Mouse (Mus musculus) layer of hippocampus, adult 18-20 months (tissue): ENCODE results near the gene Frrs1l. TPM values are rescaled to one million over a fixed set of nuclear protein-coding genes. Genes with fewer than 3 reads are reported as not detected.
A peak's percentile ranks its signal among the peaks of the same experiment; 100 is the strongest.

Source experiments
- DNase-seq, 2 experiments: peaks; one replicate each; pipeline ENCODE4 v3.0.0; 2022; ENCODE audit warnings: low spot score in 2 of 2
- total RNA-seq, 2 experiments: library from RNA; stranded (reverse); gene quantifications; 2 replicates each; pipeline ENCODE4 v1.2.3; 2021

The Frrs1l gene
- total RNA-seq, 2 experiments from 2014 or later = 216 to 233 TPM

GRCm38 (mm10) chr4:56989431-56990214, 568 bp downstream of the Frrs1l start:
- peak; percentile 54 to 69 for DNase-seq

GRCm38 (mm10) chr4:56965586-56966179, 24.5 kb downstream of the Frrs1l start:
- peak; percentile 22 to 41 for DNase-seq

GRCm38 (mm10) chr4:56963687-56964086, 26.5 kb downstream of the Frrs1l start:
- no peak for DNase-seq

DNA sequence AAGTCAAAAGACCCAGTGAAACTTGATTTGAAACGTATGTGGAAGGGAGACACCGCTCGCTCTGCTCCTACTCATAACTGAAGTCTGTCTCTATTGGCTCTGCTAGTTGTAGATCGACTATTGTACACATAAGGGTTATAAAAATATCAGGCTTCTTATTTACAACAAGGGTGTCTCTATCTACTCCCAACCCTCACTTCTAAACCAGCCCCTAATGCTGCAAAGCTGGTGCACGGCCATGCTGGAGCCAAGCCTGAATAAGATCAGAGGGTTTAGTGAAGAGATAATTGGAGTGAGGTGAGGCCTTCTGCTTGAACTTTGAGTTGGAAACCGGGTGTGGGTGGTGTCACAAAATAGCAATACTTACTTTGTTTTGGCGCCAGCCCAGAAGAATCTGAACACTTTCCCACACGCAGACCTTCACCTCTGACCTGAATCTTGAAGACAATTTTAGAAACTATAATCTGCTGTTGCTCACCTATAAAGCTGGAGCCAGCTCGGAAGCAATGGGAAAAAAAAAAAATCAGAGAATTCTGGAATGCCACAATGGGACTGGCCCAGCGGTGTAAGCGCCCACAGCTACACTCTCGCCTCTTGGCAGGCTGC, 28.8 kb downstream of the Frrs1l start:
- no peak for DNase-seq

GRCm38 (mm10) chr4:56957518-56957917, 32.7 kb downstream of the Frrs1l start:
- DNase-seq = no peak

GRCm38 (mm10) chr4:56953235-56953634, 37.0 kb downstream of the Frrs1l start:
- DNase-seq = no peak

DNA sequence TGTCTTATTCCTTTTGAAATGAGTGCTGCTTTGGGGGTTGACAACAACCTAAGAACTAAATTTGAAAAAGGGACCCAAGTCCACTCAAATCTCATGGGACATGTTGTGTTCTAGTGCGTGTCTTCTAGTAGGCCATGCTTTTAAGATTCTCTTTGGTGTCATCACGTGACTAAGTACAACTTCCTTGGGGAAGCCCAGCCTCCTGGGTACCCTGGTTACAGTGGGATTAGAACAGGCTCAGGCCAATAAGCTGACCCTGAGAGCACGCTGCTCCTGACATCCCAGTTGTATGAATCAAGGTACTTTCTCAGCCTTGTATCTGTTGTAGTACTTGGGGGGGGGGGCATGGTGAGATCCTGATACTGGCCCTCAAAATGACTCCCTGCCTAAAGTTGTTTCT, 38.5 kb downstream of the Frrs1l start:
- no peak for DNase-seq

- no peak for DNase-seq
Observed at GRCm38 (mm10) chr4:56949494-56949893, 40.7 kb downstream of the Frrs1l start.

- DNase-seq = peak; percentile 89 to 95
Observed at GRCm38 (mm10) chr4:56946641-56947640, 43.2 kb downstream of the Frrs1l start, which contains the start of gene Tmem245. Gene Tmem245 (minus strand): TSS chr4:56947437.

DNA sequence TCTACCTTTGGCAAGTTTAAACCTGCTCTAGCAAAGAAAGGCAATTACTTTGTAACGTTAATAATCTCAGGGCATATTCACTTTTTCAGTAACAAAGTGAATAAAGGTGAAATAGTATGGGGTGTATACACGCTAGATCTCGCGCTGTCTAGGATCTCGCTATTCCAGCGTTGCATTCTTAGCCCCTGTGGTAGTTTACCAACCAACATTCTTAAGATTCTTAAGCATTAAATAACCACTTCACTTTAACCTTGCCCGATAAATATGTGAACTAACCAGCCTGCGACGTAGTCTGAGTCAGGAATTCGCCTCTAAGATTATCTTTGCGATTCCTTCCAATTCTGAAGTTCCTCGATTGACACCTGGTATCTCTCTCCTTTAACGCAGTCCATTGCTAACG, 44.0 kb downstream of the Frrs1l start:
- no peak for DNase-seq

- peak in 1 of 2 experiments; percentile 18 for DNase-seq
Observed at GRCm38 (mm10) chr4:56944286-56944685, 45.9 kb downstream of the Frrs1l start.

DNA sequence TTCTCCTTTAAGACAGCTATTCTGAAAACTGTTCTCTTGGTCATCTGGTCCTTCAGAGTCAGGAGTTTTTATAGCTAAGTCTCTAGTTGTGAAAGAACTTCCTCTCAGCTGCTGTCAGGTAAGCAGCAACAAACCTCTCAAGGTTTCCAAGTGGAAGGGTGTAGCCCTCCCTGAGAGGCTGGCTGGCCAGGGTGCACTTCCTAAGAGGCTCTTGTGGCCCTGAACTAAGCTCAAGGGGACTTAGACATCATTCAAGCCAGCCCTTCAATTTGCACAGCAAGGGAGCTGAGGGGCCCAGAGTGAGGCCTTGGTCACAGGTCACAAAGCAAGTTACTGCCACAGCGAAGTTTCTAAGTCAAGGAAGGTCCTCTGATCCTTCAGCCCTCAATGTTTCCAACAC, 46.9 kb downstream of the Frrs1l start:
- DNase-seq = no peak

DNA sequence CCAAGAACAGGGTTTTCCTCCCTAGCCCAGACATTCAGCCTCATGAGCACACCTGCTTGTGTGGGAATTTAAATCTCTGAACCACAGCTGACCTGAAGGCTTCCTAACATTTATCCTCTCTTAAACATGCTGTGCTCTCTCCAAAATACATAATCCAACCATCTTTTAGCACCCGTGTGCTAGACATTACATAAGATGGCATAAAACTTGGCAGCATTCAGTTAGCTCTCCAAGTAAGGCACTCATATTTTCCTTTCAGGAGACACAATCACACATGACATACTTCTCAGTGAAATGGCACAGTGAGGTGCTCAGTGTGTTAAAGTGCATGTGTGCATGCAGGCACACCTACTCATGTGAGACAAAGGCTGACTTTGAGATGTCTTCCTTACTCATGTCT, 47.6 kb downstream of the Frrs1l start:
- DNase-seq = no peak

GRCm38 (mm10) chr4:56941481-56941880, 48.7 kb downstream of the Frrs1l start:
- DNase-seq = no peak

DNA sequence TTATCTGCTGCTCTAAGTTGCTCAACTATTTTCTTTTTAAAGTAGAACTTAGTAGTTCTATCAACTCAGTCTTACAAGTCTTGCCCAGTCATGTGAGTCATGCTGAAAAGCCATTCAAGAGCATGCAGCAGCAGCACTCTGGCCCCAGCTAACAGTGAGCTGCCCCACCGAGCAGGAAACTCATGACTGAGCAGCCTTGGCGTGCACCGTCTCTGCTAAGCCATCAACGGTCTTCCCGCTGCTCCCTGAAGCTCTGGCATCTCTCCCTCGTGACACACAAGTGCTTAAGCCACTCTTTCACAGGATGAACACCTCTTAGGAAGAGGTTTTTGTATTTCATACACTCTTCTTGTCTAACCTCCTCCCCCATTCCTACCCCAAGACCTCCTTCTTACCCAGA, 53.1 kb downstream of the Frrs1l start:
- no peak for DNase-seq

GRCm38 (mm10) chr4:56935327-56935726, 54.9 kb downstream of the Frrs1l start:
- no peak for DNase-seq

- no peak for DNase-seq
Observed at GRCm38 (mm10) chr4:56933154-56933553, 57.0 kb downstream of the Frrs1l start.

GRCm38 (mm10) chr4:56932096-56932495, 58.1 kb downstream of the Frrs1l start:
- no peak for DNase-seq

- no peak for DNase-seq
Observed at GRCm38 (mm10) chr4:56930312-56930711, 59.9 kb downstream of the Frrs1l start.

- DNase-seq = no peak
Observed at GRCm38 (mm10) chr4:56926971-56927370, 63.2 kb downstream of the Frrs1l start.

GRCm38 (mm10) chr4:56922229-56922628, 68.0 kb downstream of the Frrs1l start:
- no peak for DNase-seq
